Mouse (Mus musculus) E14TG2a.4 (cell line): Measurements from ENCODE around the gene Plb1.

Source experiments
- CTCF ChIP-seq: conservative IDR thresholded peaks from 2 replicates; pipeline ENCODE4 v1.5.1; 2014; ENCODE audit warnings: low read length
- NANOG ChIP-seq: IDR thresholded peaks from 2 replicates; pipeline ENCODE4 v1.6.1; 2014; ENCODE audit warnings: borderline replicate concordance, low read length, mixed read lengths
- POU5F1 ChIP-seq: IDR thresholded peaks from 2 replicates; pipeline ENCODE4 v1.6.1; 2014; ENCODE audit warnings: low read length, borderline replicate concordance

DNA sequence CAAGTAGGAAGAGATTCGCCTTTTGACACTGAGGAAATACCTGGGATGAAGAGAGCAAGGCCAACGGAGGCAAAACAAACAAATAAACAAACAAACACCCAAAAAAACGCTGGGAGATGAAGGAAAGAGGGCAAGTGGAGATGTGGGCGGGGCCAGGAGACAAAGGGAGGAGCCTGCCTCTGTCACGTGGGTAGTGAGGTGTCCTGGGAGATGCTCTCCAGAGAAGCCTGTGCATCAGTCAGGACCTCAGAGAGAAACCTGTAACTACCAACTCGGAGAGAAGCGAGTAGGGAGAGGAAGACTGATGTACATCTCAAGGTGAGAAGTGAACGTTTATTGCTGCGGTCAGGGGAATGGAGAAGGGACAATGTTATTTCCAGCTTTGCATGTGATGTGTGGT is at the start of gene Plb1:
- TF ChIP-seq CTCF (no peak), POU5F1 (no peak), NANOG (no peak)
